Mouse (Mus musculus): Measurements from ENCODE around the gene Pbx1. TPM values are rescaled to one million over a fixed set of nuclear protein-coding genes. Genes with fewer than 3 reads are reported as not detected.

The Pbx1 gene
- polyA plus RNA-seq, 1 experiment from 2014 or later, result 31.4 TPM

DNA sequence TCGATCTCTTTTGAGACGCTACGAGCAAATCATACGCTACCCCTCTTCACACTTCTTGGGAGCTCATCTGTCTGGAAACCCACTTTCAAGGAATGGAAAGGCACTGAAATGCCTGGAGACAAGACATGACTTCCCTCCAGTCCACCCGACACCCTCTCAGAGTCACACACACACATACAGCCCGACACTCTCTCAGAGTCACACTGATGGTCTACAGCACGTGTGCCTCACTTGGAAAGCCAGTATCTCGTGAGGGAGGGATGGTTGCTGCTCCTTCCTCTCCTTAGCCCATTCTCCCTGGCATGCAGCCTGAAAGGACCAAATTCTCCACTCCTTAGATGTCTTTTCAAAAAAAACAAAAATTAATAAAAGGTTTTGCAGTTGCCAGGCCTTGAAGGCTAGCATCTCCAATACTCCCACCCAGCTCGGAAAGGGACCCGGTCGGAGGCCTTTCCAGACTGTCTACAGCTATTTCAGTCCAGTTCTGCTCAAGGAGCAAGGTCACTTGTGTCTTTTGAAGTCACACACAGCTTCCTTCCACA, 8.6 kb downstream of the Pbx1 start:
- Histone ChIP-seq H3K36me3 (no peaks in the 10 kb centered on the region), H3K9me3 (replicated peaks) (no peaks in the 10 kb centered on the region), H3K4me2 (peak overlapping the region; percentile 20), H3K27ac (replicated peaks) (no peak overlapping the region), H3K27me3 (replicated peaks) (no peaks in the 10 kb centered on the region), H3K9ac (replicated peaks) (0 out of 2 replicates have a peak overlapping the region, but pooled peaks have one; percentile 7), H3K4me3 (replicated peaks) (no peak overlapping the region), H3K4me1 (peaks cover 42% of the 10 kb centered on the region)
- ATAC-seq (ENCODE audit: low FRiP score), result no peak
- 80% methylated on average over 11 of the region's 11 CpGs for WGBS

DNA sequence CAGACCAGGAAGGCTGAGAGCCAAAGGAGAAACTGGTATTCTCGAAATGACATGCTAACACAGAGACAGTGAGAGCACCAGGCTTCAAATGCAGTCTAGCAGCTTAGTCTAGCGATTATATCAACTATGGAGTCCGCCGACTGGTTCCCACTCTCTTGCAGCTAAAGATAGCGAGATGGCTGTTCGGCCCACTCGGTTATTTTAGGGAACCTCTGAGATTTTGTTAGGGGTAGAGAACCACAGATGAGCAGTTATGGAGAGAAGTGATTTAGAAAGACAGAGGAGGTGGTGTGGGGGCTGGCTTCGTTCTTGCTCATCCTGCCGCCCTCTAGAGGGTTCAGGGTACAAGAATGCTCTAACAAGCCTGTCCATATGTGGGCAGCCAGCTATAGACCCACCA, 13.2 kb downstream of the Pbx1 start:
- H3K4me3 ChIP-seq (replicated peaks), result no peak overlapping the region
- WGBS, result 85% methylated on average over 9 of the region's 9 CpGs
- H3K9ac ChIP-seq (replicated peaks), result no peak overlapping the region
- peaks cover 27% of the 10 kb centered on the region for H3K4me1 ChIP-seq
- no peak overlapping the region for H3K27ac ChIP-seq (replicated peaks)
- no peak overlapping the region for H3K4me2 ChIP-seq
- H3K27me3 ChIP-seq (replicated peaks), result no peaks in the 10 kb centered on the region
- H3K9me3 ChIP-seq (replicated peaks), result no peaks in the 10 kb centered on the region
- no peak for ATAC-seq (ENCODE audit: low FRiP score)
- H3K36me3 ChIP-seq, result no peaks in the 10 kb centered on the region

DNA sequence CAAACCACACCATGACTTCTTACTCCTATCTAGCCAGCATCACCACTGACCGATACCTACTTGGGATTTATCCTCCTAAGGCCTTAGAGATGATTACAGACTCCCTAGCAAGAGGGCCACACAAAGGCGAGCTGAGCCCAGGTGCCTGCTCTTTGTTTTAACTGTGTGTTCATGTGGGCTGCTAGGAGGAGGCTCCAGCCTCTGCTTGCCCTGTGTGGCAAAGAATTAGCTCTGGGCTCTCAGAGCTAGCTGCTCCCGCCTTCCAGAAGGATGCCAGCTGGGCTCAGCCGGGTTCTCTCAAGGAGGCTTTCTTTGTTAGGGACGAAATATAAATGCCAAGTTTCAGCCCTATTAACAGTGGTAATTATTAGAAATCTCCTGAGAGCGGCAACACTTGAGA, 14.4 kb downstream of the Pbx1 start:
- H3K27ac ChIP-seq (replicated peaks), result no peak overlapping the region
- H3K9me3 ChIP-seq (replicated peaks), result no peaks in the 10 kb centered on the region
- WGBS, result 29% methylated on average over 6 of the region's 6 CpGs
- H3K27me3 ChIP-seq (replicated peaks), result no peaks in the 10 kb centered on the region
- no peak for ATAC-seq (ENCODE audit: low FRiP score)
- H3K4me1 ChIP-seq, result peaks cover 20% of the 10 kb centered on the region
- no peak overlapping the region for H3K4me3 ChIP-seq (replicated peaks)
- no peaks in the 10 kb centered on the region for H3K36me3 ChIP-seq
- H3K9ac ChIP-seq (replicated peaks), result no peak overlapping the region
- H3K4me2 ChIP-seq, result no peak overlapping the region

DNA sequence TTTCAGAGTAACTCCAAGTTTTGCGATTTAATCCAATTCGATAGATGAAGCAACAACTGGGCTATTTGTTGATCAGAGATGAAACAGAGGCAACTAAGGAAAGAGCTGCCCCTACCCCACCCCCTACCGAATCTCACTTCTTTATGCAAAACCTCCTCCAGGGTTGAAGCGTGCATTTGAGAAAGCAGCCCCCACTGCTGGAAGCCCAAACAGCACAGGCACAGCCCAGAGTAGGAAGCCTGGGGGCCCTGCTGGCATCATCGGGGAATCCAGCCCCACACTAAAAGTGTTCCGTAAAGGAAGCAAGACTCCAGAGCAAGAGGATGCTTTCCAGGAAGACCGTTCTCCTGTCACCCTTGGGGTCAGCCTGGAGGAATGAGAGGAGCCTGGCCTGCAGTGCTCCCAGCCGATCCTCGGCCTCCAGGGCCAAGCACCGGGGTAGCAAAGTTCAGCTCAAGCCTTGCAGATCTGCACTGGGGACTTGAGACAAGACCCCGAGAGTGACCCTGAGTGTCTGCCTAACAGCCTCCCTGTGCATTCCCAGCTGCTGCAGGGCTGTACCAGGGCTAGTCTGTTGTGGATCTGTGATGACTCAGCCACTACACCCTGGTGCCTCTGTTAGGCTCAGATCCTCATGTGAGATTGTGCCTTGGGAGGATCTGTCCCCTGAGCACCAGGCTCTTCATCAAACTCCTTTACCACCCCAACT, 15.2 kb downstream of the Pbx1 start:
- no peak overlapping the region for H3K9ac ChIP-seq (replicated peaks)
- WGBS, result 22% methylated on average over 11 of the region's 11 CpGs
- ATAC-seq (ENCODE audit: low FRiP score), result no peak
- peak overlapping the region; percentile 15; the same call in 1 of the 2 replicates for H3K4me2 ChIP-seq
- no peaks in the 10 kb centered on the region for H3K27me3 ChIP-seq (replicated peaks)
- H3K9me3 ChIP-seq (replicated peaks), result no peaks in the 10 kb centered on the region
- H3K36me3 ChIP-seq, result no peaks in the 10 kb centered on the region
- no peak overlapping the region for H3K4me3 ChIP-seq (replicated peaks)
- peaks cover 20% of the 10 kb centered on the region for H3K4me1 ChIP-seq
- H3K27ac ChIP-seq (replicated peaks), result no peak overlapping the region

DNA sequence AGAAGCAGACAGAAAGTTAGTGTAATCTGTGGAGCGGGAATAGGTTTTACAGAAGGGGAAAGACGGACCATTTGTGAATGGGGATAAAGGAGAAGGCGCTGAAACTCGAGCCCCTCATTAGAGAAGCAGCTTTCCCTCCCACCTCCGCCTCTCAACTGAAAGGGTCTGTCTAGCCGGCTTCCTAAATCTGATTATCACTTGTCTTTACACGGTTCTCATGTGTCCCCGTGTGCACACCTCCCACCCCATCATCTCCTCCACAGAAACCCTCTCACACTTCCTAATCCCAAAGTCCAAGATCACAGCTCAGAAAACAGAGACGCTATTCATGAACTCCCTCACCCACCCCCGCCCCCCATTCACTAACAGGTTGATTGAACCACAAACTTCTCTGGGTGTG, 21.5 kb downstream of the Pbx1 start:
- H3K4me1 ChIP-seq, result peaks cover 29% of the 10 kb centered on the region
- no peak overlapping the region for H3K4me3 ChIP-seq (replicated peaks)
- 15% methylated on average over 10 of the region's 10 CpGs for WGBS
- no peaks in the 10 kb centered on the region for H3K9me3 ChIP-seq (replicated peaks)
- H3K4me2 ChIP-seq, result no peak overlapping the region
- no peaks in the 10 kb centered on the region for H3K27me3 ChIP-seq (replicated peaks)
- no peak overlapping the region for H3K27ac ChIP-seq (replicated peaks)
- H3K36me3 ChIP-seq, result no peaks in the 10 kb centered on the region
- H3K9ac ChIP-seq (replicated peaks), result no peak overlapping the region
- ATAC-seq (ENCODE audit: low FRiP score), result no peak

DNA sequence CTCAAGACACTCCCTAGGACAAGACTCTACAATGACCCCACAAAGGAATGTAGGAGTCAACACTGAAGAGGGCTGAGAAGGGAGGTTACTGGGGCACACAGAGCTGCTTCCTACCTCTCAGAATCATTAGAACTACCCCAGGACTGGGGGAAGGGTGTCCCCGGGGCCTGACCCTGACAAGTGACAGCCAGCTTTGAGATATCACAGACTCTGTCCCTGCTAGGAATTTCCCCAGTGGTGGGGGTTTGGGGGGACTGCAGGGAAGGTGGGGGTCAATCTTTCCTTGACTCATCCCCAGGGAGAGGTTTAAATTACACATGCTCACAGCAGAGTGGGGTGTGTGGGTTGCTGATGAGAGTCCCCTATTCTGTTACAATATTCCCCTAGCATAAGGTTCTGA, 22.0 kb downstream of the Pbx1 start:
- WGBS, result 18% methylated on average over 1 of the region's 1 CpGs

DNA sequence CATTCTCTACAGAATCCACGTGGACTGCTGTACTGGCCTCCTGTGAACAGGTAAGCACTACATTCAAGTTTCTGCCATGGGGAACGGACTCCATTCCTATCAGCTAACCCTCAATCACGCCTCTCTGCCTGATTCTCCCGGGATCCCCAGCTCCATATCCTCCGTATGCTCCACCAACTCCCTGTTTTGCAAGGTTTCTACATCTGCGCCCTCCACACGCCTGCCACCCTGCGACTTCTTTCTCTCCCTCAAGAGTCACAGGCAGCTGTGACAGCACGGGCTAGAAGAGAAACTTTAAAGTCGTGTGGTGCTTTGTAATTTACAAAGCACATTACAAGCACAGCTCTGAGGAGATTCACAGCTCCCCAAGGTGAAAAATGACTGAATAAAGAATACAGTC, 23.3 kb downstream of the Pbx1 start:
- no peak overlapping the region for H3K27ac ChIP-seq (replicated peaks)
- no peak for ATAC-seq (ENCODE audit: low FRiP score)
- peaks cover 35% of the 10 kb centered on the region for H3K4me1 ChIP-seq
- H3K9ac ChIP-seq (replicated peaks), result no peak overlapping the region
- H3K4me2 ChIP-seq, result no peak overlapping the region
- no peaks in the 10 kb centered on the region for H3K36me3 ChIP-seq
- H3K27me3 ChIP-seq (replicated peaks), result no peaks in the 10 kb centered on the region
- H3K9me3 ChIP-seq (replicated peaks), result no peaks in the 10 kb centered on the region
- H3K4me3 ChIP-seq (replicated peaks), result no peak overlapping the region
- WGBS, result 30% methylated on average over 10 of the region's 10 CpGs

More for the DNA sequence above, 22.0 kb downstream of the Pbx1 start:
- Histone ChIP-seq H3K4me2 (no peak overlapping the region), H3K9ac (replicated peaks) (no peak overlapping the region), H3K36me3 (no peaks in the 10 kb centered on the region), H3K4me1 (peaks cover 35% of the 10 kb centered on the region), H3K4me3 (replicated peaks) (no peak overlapping the region), H3K27me3 (replicated peaks) (no peaks in the 10 kb centered on the region), H3K9me3 (replicated peaks) (no peaks in the 10 kb centered on the region), H3K27ac (replicated peaks) (no peak overlapping the region)
- no peak for ATAC-seq (ENCODE audit: low FRiP score)

DNA sequence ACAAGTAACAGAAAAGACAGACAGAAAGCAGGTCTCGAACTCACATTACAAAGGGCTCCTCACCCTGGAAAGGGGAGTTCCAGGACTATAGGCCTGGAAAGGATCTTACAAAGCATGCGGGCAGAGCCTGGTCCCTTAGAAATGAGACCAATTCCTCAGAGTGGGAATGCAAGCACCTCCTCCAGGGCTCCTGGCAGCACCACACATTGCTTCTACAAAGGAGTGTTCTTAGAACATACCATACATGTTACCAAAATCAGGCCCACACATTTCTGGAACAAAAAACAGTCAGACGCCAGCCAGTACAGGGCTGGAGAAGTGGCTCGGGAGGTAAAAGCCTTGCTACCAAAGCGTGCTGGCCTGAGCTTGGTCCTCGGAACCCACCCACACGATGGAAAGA, 24.1 kb downstream of the Pbx1 start:
- H3K9me3 ChIP-seq (replicated peaks), result no peaks in the 10 kb centered on the region
- no peak overlapping the region for H3K27ac ChIP-seq (replicated peaks)
- no peaks in the 10 kb centered on the region for H3K36me3 ChIP-seq
- peaks cover 39% of the 10 kb centered on the region for H3K4me1 ChIP-seq
- H3K27me3 ChIP-seq (replicated peaks), result no peaks in the 10 kb centered on the region
- WGBS, result 89% methylated on average over 7 of the region's 7 CpGs
- no peak overlapping the region for H3K4me2 ChIP-seq
- H3K4me3 ChIP-seq (replicated peaks), result no peak overlapping the region
- ATAC-seq (ENCODE audit: low FRiP score), result no peak
- no peak overlapping the region for H3K9ac ChIP-seq (replicated peaks)

DNA sequence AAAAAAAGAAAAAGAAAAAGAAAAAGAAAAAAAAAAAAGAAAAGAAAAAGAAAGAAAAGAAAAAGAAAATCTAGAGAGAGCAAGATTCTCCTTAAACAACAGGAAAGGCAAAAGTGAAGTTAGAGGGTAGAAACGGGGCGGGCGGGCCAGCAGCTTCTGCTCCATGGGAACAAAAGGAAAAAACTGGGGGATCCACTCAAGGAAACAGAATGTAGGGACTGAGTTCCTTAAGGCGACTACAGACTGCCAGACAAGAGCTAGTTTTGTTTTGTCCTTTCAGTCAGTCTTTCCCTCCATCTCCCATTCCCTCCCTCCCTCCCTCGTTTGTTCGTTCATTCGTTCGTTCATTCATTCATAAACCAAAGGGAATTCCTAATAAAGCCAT, 25.8 kb downstream of the Pbx1 start:
- H3K9me3 ChIP-seq (replicated peaks), result no peaks in the 10 kb centered on the region
- no peak for ATAC-seq (ENCODE audit: low FRiP score)
- H3K27me3 ChIP-seq (replicated peaks), result no peaks in the 10 kb centered on the region
- no peak overlapping the region for H3K4me2 ChIP-seq
- 25% methylated on average over 8 of the region's 8 CpGs for WGBS
- H3K4me3 ChIP-seq (replicated peaks), result no peak overlapping the region
- peaks cover 44% of the 10 kb centered on the region for H3K4me1 ChIP-seq
- H3K27ac ChIP-seq (replicated peaks), result no peak overlapping the region
- H3K36me3 ChIP-seq, result no peaks in the 10 kb centered on the region
- no peak overlapping the region for H3K9ac ChIP-seq (replicated peaks)

DNA sequence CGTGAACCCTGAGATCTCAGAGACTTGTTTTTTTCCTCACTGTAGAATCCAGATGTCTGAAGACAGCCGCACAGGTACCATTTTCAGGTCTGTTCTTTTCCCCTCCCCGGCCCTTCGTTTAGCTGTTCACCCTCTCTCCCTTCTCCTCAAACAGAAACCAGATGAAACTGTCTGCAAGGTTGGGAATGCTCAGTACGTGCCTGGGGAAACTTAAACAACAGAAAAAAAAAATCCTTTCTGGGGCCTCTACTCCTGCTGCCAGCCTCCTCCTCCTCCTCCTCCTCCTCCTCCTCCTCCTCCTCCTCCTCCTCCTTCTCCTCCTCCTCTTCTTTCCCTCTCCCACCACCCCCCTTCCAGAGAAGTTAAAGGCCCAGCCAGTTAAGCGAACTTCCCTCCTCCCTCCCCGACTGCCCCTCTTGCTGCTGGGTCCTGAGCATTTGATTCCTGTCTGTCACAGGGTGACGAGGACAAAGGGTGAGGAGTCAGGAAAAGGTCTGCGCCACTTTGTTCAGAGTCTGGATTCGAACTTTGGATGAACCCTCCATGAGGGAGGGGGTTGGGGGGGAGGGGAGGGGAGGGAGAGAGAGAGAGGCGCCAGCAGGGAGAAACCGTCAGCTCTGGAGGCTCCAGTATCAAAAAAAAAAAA, 26.3 kb downstream of the Pbx1 start:
- no peaks in the 10 kb centered on the region for H3K9me3 ChIP-seq (replicated peaks)
- H3K4me2 ChIP-seq, result no peak overlapping the region
- H3K4me1 ChIP-seq, result peaks cover 43% of the 10 kb centered on the region
- no peak overlapping the region for H3K9ac ChIP-seq (replicated peaks)
- WGBS, result 16% methylated on average over 11 of the region's 12 CpGs
- H3K36me3 ChIP-seq, result no peaks in the 10 kb centered on the region
- H3K27me3 ChIP-seq (replicated peaks), result no peaks in the 10 kb centered on the region
- H3K4me3 ChIP-seq (replicated peaks), result no peak overlapping the region
- no peak overlapping the region for H3K27ac ChIP-seq (replicated peaks)
- no peak for ATAC-seq (ENCODE audit: low FRiP score)

DNA sequence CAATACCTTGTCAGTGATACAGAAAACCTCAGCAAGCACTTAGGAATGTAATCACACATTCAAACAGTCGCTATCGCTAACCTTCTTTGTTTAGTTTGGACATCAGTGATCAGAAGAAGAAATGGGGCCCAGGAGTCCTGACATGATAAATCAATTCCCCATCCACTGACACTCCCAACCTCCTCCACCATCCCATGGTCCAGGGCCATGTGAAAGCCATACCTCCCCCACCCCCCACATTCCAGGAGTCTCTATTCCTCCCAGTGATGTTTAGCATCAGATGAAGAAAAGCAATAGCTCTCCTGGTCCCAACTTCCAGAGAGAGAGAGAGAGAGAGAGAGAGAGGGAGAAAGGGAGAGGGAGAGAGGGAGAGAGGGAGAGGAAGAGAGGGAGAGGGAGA, 28.5 kb downstream of the Pbx1 start:
- H3K9me3 ChIP-seq (replicated peaks), result no peaks in the 10 kb centered on the region
- H3K4me1 ChIP-seq, result peaks cover 23% of the 10 kb centered on the region
- no peak overlapping the region for H3K4me3 ChIP-seq (replicated peaks)
- H3K27ac ChIP-seq (replicated peaks), result no peak overlapping the region
- no peak overlapping the region for H3K4me2 ChIP-seq
- WGBS, result 57% methylated on average over 2 of the region's 2 CpGs
- no peak overlapping the region for H3K9ac ChIP-seq (replicated peaks)
- ATAC-seq (ENCODE audit: low FRiP score), result no peak
- H3K27me3 ChIP-seq (replicated peaks), result no peaks in the 10 kb centered on the region
- no peaks in the 10 kb centered on the region for H3K36me3 ChIP-seq

DNA sequence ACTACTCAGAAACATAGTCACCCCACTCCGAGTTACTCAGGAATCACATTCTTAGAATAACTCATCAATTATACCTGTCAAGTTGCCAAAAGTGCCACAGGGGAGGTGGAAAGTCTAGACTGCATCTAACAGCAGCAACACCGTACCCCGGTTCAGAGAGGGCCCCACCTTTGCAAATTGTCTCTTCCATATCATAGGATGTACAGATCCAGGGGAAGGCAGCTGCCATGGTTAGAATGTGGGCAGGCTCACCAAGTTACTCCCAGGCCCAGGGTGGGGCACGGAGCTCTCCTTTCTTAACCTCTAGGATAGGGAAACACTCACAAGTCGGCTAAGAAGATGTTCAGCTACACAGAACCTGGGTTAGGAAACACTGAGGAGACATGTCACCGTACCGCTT, 29.4 kb downstream of the Pbx1 start:
- Histone ChIP-seq H3K27ac (replicated peaks) (no peak overlapping the region), H3K4me2 (no peak overlapping the region), H3K9me3 (replicated peaks) (no peaks in the 10 kb centered on the region), H3K36me3 (no peaks in the 10 kb centered on the region), H3K4me1 (peaks cover 15% of the 10 kb centered on the region), H3K4me3 (replicated peaks) (no peak overlapping the region), H3K27me3 (replicated peaks) (no peaks in the 10 kb centered on the region), H3K9ac (replicated peaks) (no peak overlapping the region)
- 35% methylated on average over 7 of the region's 7 CpGs for WGBS
- ATAC-seq (ENCODE audit: low FRiP score), result 0 out of 2 replicates have a peak, but pooled peaks have one; percentile 36

Data from neural tube, embryonic 15.5 days (tissue).